8 mouse cellular contexts compared by ENCODE assay signal in genomic region chr12:111272420-111272819, GRCm38 (mm10). TPM values are rescaled to one million over a fixed set of nuclear protein-coding genes. Genes with fewer than 3 reads are reported as not detected.
DNase-seq lines count a peak whose midpoint lies in the region; ATAC-seq lines count a peak whose summit lies in the region.

No protein-coding gene starts in this region.

- H3K4me1 ChIP-seq in limb, embryonic 10.5 days = peaks cover 46% of the 10 kb centered on the region

- H3K4me3 ChIP-seq in limb, embryonic 10.5 days = no peak overlapping the region

- 22% methylated on average over 12 of the region's 12 CpGs for WGBS in limb, embryonic 10.5 days

- peaks cover 88% of the 10 kb centered on the region for H3K27me3 ChIP-seq in limb, embryonic 10.5 days (ENCODE audit: low read depth, poor library complexity, severe bottlenecking)

- DNase-seq in urinary bladder, postnatal 14 days (ENCODE audit: low spot score) = peak; percentile 79
- no peak for DNase-seq in urinary bladder, postnatal 10 days (ENCODE audit: low spot score)
- DNase-seq in brain, embryonic 18.5 days (ENCODE audit: low read depth, low spot score) = peak; percentile 24
- DNase-seq in kidney, adult 9 months = peak; percentile 90
- DNase-seq in limb, embryonic 10.5 days (ENCODE audit: low spot score) = peak; percentile 92
- peak; percentile 81 for DNase-seq in right cerebral cortex, adult 18-20 months
- peak; percentile 82 for DNase-seq in yolk sac, embryonic 10.5 days (ENCODE audit: low spot score)

- H3K9me3 ChIP-seq in limb, embryonic 10.5 days (replicated peaks) = no peaks in the 10 kb centered on the region

- no peak overlapping the region for H3K27ac ChIP-seq in limb, embryonic 10.5 days

- H3K36me3 ChIP-seq in limb, embryonic 10.5 days = no peaks in the 10 kb centered on the region; the same call in 1 of the 2 replicates

- peak; percentile 48; the same call in 1 of the 2 replicates for ATAC-seq in frontal cortex, adult (ENCODE audit: low TSS enrichment)

RNA-seq across cellular contexts. Expression of gene Amn, which starts 1.5 kb away (rescaled TPM):
- polyA plus RNA-seq in limb, embryonic 10.5 days (2016; fragmentation: Nextera tagmentation; extraction: Ambion mirVana) = 0.30 and 0.33 TPM in 2 replicates
